Mouse (Mus musculus): ENCODE data around the gene Slc6a17. TPM values are rescaled to one million over a fixed set of nuclear protein-coding genes. Genes with fewer than 3 reads are reported as not detected.
A peak's percentile ranks its signal among the peaks of the same experiment; 100 is the strongest.

Gene Slc6a17
- total RNA-seq, 2 experiments from 2014 or later = 258 to 262 TPM

DNA sequence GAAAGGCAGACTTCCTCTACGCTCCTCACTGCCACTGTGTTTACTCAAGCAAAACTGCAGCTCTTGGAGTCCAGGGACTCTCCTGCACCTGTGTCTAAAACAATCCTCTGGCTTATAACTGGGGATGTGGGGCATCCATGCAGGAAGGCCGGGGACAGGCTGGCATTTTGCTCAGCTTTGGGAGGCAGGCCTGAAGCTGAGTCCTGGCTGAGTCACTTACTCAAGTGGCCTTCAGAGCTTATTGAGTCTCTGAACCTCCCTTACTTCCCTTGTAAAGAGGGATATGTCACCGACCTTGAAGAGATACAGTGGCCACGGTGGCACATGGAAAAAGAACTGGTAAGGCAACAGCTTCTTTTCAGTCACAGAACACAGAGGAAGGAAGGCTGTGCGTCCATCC lies 12.8 kb upstream of the Slc6a17 start:
- DNase-seq (ENCODE audit: extremely low spot score in 1 of 2, low spot score in 2 of 2) = no peak
- intact Hi-C loops (cut with DNase I) = no loop called here

DNA sequence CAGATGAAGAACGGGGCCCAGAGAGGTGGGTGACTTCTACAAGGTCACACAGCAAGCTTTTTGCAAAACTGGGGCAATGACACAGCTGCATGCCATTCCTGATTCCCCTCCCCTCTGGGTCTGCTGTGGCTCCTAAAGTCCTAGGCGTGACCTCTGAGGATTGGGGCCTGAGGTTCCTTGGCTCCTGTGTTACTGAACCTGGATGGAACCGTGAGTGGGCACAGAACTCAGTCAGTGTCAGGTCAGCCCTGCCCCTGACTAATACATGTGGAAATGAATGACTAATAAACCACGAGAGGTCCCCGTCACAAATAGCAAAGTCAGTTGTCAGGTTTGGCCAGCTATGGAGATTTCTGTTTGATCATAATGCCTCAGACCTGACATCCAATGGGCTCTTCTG lies 11.4 kb upstream of the Slc6a17 start:
- intact Hi-C loops (cut with DNase I) = no loop called here
- DNase-seq (ENCODE audit: extremely low spot score in 1 of 2, low spot score in 2 of 2) = no peak

DNA sequence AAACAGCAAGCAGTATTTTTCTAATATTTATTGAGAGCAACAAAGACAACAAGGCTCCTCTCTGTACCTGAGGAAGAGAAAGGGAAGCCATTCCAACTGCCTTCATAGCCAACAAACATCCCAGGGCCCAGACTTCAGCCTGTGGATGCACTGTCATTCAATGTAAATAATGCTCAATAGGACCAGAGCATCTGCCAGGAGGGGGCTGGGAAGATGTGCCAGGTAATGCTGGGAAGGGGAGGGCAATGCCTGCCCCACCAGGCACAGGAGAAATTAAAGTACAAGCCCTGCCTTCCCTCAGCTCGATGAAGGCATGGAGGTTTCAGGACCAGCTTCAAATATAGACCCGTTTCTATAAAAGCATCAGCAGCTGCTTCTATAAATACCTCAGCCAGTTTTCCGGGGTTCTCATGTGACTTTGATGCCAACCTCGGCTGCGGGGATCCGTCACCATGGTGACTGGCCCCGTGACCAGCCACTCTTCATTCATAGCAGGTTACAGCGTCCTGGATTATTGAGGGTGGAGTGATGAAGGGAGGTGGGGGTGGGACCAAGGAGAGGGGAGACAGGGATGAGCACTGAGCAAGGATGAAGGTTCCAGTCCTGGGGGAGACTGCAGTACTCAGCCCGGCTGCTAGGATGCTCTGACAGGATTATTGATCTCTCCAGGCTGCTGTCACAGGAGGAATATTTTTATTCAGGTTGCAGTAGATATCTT lies 10.7 kb upstream of the Slc6a17 start:
- intact Hi-C loops (cut with DNase I) = no loop called here
- DNase-seq (ENCODE audit: extremely low spot score in 1 of 2, low spot score in 2 of 2) = peak; percentile 78 to 88

DNA sequence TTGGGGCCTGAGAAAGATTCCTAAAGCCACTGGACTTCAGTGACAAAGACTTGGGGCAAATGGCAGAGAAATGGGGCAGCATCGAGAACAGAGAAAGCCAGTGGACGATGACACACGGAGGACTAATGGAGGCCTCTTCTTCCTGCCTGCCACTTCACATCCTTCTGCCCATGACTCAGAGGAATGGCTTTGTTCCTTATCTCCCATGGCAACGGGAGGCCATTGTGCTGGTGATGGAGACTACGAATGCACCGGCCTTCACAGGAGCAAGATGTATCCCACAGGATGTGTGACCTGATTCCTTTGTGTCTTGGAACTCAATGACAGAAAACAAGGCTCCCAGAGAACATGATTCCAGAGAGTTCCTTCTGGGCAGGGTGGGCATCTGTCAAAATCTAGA lies 6.7 kb upstream of the Slc6a17 start:
- no peak for DNase-seq (ENCODE audit: extremely low spot score in 1 of 2, low spot score in 2 of 2)
- intact Hi-C loops (cut with DNase I) = no loop called here

DNA sequence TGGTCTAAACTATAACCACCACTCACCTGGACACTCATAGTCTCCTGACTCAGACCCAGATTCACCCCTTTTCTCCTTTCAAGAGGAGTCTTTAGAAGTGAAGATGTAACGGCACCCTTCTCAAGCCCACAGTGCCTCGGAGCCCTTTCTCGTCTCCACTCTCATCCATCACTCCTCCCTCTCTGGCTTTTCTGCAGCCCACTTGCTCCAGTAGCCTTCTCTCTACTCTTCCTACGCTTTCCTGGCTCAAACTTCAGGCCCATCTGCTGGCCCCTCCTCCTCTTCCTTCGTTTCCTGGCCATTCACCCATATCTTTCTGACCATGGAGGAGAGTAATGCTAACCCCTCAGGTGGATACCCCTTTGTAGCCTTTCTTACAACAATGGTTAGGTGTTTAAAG lies 3.1 kb upstream of the Slc6a17 start:
- intact Hi-C loops (cut with DNase I) = no loop called here
- no peak for DNase-seq (ENCODE audit: extremely low spot score in 1 of 2, low spot score in 2 of 2)

DNA sequence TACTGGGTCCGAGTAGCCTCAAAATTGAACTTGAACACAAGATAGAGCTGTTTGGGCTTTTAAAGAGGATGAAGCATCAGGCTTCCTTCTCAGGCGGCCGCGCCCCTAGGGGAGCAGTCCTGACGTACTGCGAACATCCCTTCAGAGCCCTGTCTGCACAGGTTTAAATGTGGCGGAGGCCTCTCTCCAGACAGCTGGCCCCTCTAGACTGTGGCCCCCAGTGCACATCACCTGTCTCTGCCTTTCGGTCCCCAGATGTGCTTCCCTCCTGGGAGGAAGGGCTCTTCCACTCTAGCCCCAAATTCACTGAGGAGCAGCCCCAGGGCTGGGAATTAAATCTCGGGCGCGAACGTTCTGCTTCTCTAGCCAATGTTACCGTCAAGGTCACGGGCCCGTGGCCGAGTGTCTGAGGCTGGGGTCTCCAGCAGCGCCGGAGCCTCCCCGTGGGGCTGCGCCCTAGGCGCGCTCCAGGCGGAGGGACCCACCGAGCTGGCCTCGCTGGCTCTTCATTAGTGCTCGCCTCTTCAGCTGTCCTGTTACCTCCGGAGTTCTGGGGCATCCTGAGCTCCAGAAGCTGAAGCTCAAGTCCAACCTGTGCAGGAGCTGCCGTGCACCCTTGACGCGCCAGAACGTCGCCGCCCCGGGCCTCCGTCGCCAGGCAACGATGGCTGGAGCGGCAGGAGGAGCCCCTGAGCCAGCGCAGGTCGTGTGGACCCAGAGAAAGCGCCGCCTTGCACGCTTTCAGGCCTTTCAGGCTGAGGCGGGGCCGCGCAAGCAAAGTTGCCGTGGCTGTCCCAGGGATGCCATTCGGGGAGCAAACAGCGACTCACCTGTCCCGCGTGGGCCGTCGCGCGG lies 815 bp downstream of the Slc6a17 start:
- intact Hi-C loops (cut with DNase I) = no loop called here
- peak in 1 of 2 experiments; percentile 70 for DNase-seq (ENCODE audit: extremely low spot score in 1 of 2, low spot score in 2 of 2)

DNA sequence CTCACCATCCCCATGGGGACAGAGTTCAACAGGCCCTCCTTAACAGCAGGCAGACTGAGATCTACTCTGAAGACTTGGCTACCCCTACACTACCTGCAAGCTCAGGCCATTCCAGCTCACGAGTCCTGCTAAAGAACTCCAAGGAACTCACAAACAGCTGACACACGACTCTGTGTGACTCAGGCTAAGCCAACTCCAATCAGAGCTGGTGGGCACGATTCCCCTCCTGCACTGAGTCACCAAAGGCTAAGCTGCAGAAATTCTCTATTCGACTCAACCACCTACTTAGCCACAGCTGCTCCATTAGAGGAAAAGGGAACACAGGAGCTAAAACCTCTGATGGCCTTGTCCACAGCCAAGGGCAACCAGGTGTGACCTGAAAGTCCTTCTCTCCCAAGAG lies 1.8 kb downstream of the Slc6a17 start:
- intact Hi-C loops (cut with DNase I) = no loop called here
- DNase-seq (ENCODE audit: extremely low spot score in 1 of 2, low spot score in 2 of 2) = peak in 1 of 2 experiments; percentile 16

DNA sequence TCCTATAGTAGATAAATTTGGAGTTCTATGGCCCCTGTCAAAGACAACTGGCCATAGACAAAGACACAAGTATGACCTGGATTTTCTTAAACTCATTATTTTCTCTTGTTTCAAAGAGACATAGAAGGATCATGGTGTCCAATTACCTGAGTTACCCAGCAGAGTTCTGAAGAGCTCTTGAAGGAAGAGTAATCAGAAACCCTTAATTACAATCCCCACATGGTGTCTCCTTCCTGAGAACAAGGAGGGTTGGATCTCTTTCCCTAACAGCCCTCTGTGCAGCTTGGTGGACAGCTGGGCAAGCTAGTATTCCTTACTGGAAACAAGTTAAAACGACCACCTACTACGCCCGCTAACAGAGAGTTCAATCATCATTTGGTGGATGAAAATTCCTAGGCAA lies 6.4 kb downstream of the Slc6a17 start:
- intact Hi-C loops (cut with DNase I) = no loop called here
- no peak for DNase-seq (ENCODE audit: extremely low spot score in 1 of 2, low spot score in 2 of 2)

DNA sequence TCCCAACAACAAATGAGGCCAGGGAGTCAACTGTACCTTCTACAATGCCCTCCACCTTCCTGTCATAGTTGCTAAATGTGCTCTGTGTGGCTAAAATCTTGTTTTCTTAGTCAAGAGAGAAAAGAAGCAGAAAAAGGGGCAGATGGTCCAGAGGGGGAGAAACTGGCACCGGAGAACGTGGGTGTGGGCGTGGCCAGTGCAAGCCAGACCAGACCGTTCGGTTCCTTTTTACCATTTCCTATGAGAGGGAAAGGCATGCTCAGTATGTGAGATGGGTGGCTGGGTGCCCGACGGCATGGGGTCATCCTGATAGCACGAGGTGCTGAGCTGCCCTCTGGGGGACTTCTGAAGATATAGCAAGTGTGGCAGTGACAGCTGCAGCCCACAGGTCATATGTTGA lies 9.1 kb downstream of the Slc6a17 start:
- intact Hi-C loops (cut with DNase I) = no loop called here
- peak in 1 of 2 experiments; percentile 61 for DNase-seq (ENCODE audit: extremely low spot score in 1 of 2, low spot score in 2 of 2)

DNA sequence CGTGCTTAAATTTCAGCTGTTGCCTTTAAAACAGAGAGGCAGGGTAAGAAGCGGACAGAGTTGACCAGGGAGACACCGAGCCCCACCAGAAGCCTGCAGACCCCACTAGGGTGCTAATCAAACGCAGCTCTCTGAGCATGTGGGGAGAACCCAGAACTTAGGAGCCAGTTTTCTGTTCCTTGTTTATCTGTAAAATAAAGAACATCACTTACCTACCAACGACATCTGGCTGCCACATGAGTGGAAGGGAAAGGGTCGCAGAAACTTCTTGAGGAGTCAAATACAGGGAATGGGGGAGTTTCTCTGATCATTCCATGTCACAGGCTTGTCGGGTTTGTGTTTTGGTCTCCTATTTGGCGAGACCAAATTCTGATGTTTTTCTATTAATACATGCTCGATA lies 9.9 kb downstream of the Slc6a17 start:
- no peak for DNase-seq (ENCODE audit: extremely low spot score in 1 of 2, low spot score in 2 of 2)
- intact Hi-C loops (cut with DNase I) = no loop called here

DNA sequence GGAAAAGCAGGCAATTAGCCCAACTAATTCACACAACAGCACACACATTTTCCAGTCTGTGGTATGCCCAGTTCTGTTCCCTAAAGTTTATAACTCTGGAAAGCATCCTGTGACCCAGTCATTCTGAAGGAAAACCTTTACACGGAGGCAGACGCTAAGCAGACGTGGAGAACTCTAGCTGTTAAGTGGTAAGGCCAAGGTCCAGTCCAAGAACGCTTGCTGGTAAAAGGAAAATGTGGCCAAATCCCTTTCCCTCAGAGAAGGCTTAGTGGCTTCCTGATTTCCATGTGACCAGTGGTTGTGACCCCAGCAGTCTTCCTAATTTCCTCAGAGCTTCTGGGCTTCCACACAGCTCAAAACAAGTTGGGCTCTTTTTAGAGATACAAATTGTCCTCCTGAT lies 11.3 kb downstream of the Slc6a17 start:
- intact Hi-C loops (cut with DNase I) = no loop called here
- no peak for DNase-seq (ENCODE audit: extremely low spot score in 1 of 2, low spot score in 2 of 2)

DNA sequence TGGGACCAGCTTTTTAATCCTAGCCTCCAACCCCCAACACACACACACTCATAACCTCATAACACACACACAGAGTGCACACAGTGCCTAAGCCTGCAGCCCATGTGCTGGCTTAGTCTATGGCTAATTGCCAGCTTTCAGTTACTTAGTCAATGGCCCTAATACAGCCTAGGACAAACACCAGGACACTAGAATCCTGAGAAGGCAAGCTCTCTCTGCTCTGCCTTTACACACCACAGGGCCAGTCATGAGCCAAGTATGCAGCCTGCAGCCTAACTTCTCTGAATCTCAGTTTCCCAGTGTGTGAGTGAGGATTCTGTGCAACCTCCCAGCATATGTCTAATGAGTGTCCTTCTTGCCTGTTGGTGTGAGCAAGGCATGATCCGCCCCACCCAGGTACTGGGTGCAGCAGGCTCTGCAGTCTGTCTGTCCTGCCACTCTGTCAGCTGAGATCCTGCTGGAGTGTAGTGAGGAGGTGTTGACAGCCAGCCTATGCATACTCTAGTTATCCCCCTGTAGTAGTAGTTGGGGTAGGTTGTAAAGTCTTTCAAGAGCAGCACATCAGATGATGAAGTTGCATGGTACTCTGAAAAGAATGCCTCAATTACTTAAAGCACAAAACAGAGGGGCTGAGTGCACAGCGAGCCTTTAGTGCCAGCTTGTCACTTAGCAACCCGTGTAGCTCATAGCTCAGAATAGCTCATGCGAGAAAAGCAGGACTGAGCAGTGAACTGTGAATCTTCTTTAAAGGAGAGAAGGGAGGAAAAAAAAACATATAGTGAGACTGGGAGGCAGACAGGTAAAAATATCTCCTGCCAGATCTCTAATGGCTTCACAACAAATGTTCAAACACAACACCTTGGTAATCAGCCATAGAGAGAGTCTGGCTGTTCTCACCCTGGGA lies 12.1 kb downstream of the Slc6a17 start:
- peak in 1 of 2 experiments; percentile 65 for DNase-seq (ENCODE audit: extremely low spot score in 1 of 2, low spot score in 2 of 2)
- intact Hi-C loops (cut with DNase I) = no loop called here

DNA sequence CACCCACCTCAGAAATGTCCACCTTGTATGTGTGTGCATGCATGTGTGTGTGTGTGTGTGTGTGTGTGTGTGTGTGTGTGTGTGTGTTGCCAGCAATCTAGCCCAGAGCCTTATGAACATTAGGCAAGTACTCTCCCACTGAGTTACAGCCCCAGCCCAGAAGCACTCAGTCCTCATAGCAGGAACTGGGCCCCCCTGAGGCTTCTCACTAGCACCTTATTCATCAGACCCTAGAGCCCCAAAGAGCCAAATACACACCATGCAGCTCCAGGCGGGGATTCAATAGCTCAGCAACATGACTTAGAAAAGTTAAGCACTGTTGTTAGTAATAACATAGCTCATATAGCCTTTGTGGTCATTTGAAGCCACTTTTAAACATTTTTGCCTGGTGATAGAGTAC lies 13.3 kb downstream of the Slc6a17 start:
- intact Hi-C loops (cut with DNase I) = no loop called here
- no peak for DNase-seq (ENCODE audit: extremely low spot score in 1 of 2, low spot score in 2 of 2)

DNA sequence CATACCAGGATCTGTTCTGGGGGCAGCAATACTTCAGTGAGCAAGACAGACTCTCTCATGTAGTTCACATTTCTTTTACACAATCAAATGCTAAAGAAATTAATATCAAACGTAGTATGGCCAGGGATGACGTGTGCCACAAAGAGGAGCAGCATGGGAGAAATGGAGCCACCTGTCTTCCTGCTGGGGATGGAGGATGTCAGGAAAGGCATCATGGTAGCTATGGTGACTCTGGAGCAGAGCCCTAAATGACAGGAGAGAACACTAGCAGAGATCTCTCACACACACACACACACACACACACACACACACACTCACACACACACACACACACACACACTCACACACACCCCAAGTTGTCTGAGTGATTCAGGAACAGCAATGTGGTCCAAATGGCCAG lies 14.1 kb downstream of the Slc6a17 start:
- DNase-seq (ENCODE audit: extremely low spot score in 1 of 2, low spot score in 2 of 2) = no peak
- intact Hi-C loops (cut with DNase I) = no loop called here

DNA sequence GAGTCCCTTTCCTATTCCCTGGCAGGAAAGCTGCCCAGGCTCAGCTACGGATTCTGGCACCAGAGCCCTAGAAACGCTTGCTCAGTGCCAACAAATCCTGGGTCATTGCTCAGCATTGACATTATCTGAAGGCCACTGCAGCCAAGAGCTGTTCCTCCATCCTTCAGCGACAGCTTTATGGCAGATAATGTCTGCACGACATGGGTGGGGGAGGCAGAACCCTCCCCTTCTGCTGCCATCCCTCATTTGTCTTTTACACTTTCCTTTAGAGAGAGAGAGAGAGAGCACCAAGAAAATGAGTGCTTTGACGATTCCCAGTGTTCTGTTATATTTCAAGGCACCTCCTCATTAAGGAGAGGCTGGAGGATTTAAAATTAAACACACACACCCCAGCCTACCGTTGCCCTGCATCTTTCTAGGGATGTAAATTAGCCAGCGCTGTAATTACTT lies 16.1 kb downstream of the Slc6a17 start:
- intact Hi-C loops (cut with DNase I) = no loop called here
- no peak for DNase-seq (ENCODE audit: extremely low spot score in 1 of 2, low spot score in 2 of 2)

DNA sequence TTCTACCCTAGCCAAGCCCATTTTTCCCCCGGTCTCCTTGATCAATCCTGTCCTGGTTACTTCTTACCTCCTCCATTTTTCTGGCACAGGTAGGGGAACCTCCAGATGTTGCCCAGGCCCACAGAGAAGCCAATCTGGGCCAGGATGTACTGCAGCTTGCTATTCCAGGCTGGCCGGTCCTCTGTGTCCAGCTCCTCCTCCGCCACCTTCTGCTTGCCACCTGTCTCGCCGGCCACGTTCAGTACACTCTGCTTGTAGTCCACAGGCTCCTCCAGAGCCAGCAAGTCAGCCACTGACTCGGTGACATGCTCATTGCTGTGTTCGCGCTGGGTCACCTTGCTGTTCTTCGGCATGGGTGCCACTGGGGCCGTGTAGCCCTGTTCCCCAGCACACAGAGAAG lies 17.5 kb downstream of the Slc6a17 start:
- intact Hi-C loops (cut with DNase I) = no loop called here
- DNase-seq (ENCODE audit: extremely low spot score in 1 of 2, low spot score in 2 of 2) = peak in 1 of 2 experiments; percentile 32

DNA sequence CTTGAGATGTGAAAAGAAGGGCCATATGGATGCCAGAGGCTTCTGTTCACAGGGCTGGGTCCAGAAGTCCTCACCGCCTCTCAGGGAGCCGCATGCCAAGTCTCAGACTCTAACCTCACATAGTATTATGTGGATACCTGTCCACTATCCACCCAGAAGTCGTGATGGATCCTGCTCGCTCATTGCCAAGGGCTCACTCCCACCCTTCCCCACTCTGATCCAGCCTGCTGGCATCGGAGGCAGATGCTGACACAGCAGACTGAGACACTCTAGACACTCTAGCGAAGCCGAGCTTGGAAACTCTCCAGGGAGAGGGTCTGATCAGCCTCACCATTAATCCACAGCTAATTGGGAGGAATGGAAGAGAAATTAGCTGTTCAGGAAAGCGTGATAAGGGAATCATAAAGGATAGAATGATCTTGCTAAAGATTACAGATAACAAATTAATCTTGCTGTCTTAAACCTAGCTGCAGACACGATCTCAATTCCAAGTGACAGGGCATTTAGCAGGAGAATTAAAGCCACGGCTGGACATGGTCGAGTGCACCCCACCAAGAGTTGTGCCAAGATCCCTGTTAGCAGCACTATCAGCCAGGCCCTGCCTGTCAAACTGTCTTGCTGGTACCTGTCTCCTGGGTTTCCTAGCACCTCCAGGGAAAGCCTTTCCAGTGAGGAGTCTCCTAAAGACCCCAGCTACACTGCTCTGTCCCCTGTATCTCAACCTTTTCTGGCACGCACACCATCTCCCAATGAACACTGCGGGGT lies 21.6 kb downstream of the Slc6a17 start:
- no peak for DNase-seq (ENCODE audit: extremely low spot score in 1 of 2, low spot score in 2 of 2)
- intact Hi-C loops (cut with DNase I) = loop anchor here (5.0 kb wide), 1 partner anchor 81 kb away; no protein-coding TSS in a partner anchor

DNA sequence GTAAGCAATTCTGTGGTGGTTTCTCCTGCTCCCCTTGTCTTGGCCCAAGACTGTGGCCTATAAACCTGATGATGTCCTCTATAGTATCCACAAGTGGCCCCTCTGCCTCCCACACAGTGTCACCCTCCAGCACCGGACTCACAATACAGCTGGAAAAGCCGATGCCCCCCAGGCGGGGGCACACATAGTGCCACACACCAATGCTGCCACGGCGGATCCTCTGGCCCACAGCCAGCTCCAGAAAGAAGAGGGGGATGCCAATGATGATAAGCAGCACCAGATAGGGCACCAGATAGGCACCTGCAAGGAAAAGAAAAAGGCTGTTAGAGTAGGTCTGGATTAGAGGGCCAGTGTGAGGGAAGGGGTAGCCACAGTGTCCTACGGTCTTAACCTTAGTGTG lies 22.3 kb downstream of the Slc6a17 start:
- intact Hi-C loops (cut with DNase I) = loop anchor here (5.0 kb wide), 1 partner anchor 82 kb away; no protein-coding TSS in a partner anchor
- DNase-seq (ENCODE audit: extremely low spot score in 1 of 2, low spot score in 2 of 2) = no peak

Data from left cerebral cortex, postnatal 10 days (tissue).